Mouse (Mus musculus) G1E (cell line): ENCODE measurements around the gene Sctr. TPM values are rescaled to one million over a fixed set of nuclear protein-coding genes. Genes with fewer than 3 reads are reported as not detected.

Source experiments
- ATAC-seq: 2 replicates; pipeline ENCODE4 v1.8.0; 2016; ENCODE audit warnings: mild to moderate bottlenecking; ENCODE audit not compliant: insufficient number of reproducible peaks, poor library complexity, low FRiP score, severe bottlenecking; ENCODE audit errors: extremely low read depth
- DNase-seq: peaks from one replicate; pipeline ENCODE4 v3.0.0; 2012; ENCODE audit warnings: low spot score
- H3K27me3 ChIP-seq: 2 replicates; pipeline ENCODE4 v1.6.1; 2012; ENCODE audit warnings: mild to moderate bottlenecking, low read length, inconsistent platforms; ENCODE audit not compliant: insufficient read depth
- H3K36me3 ChIP-seq: replicated peaks from 2 replicates; pipeline ENCODE3; 2012; ENCODE audit warnings: mild to moderate bottlenecking, inconsistent platforms
- H3K4me1 ChIP-seq: 2 replicates; pipeline ENCODE4 v1.6.1; 2012; ENCODE audit warnings: low read depth, low read length, inconsistent platforms, mixed read lengths; ENCODE audit not compliant: insufficient read depth
- H3K4me3 ChIP-seq: 2 replicates; pipeline ENCODE4 v1.5.1; 2012; ENCODE audit warnings: low read depth, mild to moderate bottlenecking, inconsistent platforms, low read length, moderate library complexity, mixed read lengths
- H3K9me3 ChIP-seq: replicated peaks from 2 replicates; pipeline ENCODE4 v1.6.1; 2012; ENCODE audit warnings: inconsistent platforms
- CTCF ChIP-seq: IDR thresholded peaks from 2 replicates; pipeline ENCODE4 v1.5.1; 2012; ENCODE audit warnings: low read depth, low read length, inconsistent platforms, mixed read lengths
- GATA1 ChIP-seq: IDR thresholded peaks from 2 replicates; pipeline ENCODE4 v1.6.1; 2012; ENCODE audit warnings: borderline replicate concordance, low read length, inconsistent platforms, mixed read lengths
- GATA2 ChIP-seq: IDR thresholded peaks from 2 replicates; pipeline ENCODE4 v1.6.1; 2012; ENCODE audit warnings: low read depth, low read length, inconsistent platforms, borderline replicate concordance
- POLR2AphosphoS5 ChIP-seq: IDR thresholded peaks from 2 replicates; pipeline ENCODE4 v1.6.1; 2012; ENCODE audit warnings: low read depth, low read length, inconsistent platforms; ENCODE audit not compliant: insufficient replicate concordance
- TAL1 ChIP-seq: conservative IDR thresholded peaks from 2 replicates; pipeline ENCODE4 v1.6.1; 2012; ENCODE audit warnings: low read depth, low read length, inconsistent platforms, mixed read lengths
- polyA plus RNA-seq: library from polyadenylated mRNA; stranded (reverse); fragments of >175 nt; gene quantifications from 2 replicates; pipeline ENCODE4 v1.2.3, GENCODE M21; 2012
- total RNA-seq, 2 experiments: library from RNA; stranded (forward) in 1 of 2; stranded (reverse) in 1 of 2; fragments of 200-1000 nt in 1 of 2; fragments of >200 nt in 1 of 2; fragmentation: Nextera tagmentation in 1 of 2; gene quantifications; 2 replicates each; pipeline ENCODE4 v1.2.3; 2014 to 2017

Sctr gene
- total and polyA plus RNA-seq, 3 experiments, result not detected

- H3K27me3 ChIP-seq, result no peaks in the 10 kb centered on the region; the same call in 1 of the 2 replicates
- DNase-seq, result no peak
- no peak for TF ChIP-seq GATA1
- TF ChIP-seq POLR2AphosphoS5, result no peak
- no peak for TF ChIP-seq GATA2
- TF ChIP-seq CTCF, result no peak
- no peak for TF ChIP-seq TAL1
- no peaks in the 10 kb centered on the region for H3K36me3 ChIP-seq
- no peaks in the 10 kb centered on the region for H3K4me1 ChIP-seq
- ATAC-seq, result no peak
- H3K9me3 ChIP-seq, result no peaks in the 10 kb centered on the region
- H3K4me3 ChIP-seq, result no peak overlapping the region
Observed at GRCm38 (mm10) chr1:120024331-120025049, 17.8 kb downstream of the Sctr start.

- no peaks in the 10 kb centered on the region; the same call in 1 of the 2 replicates for H3K27me3 ChIP-seq
- TF ChIP-seq CTCF (no peak), TAL1 (no peak), POLR2AphosphoS5 (no peak), GATA1 (no peak), GATA2 (no peak)
- ATAC-seq (no peak), DNase-seq (no peak)
- no peak overlapping the region for H3K4me3 ChIP-seq
- H3K36me3 ChIP-seq, result no peaks in the 10 kb centered on the region
- H3K9me3 ChIP-seq, result no peaks in the 10 kb centered on the region
- no peaks in the 10 kb centered on the region for H3K4me1 ChIP-seq
Observed at GRCm38 (mm10) chr1:120025050-120025439, 18.4 kb downstream of the Sctr start.

GRCm38 (mm10) chr1:120027693-120028092 lies 21.0 kb downstream of the Sctr start:
- DNase-seq, result no peak
- no peaks in the 10 kb centered on the region for H3K4me1 ChIP-seq
- TF ChIP-seq CTCF (no peak), GATA1 (no peak), POLR2AphosphoS5 (no peak), TAL1 (no peak), GATA2 (no peak)
- H3K36me3 ChIP-seq, result no peaks in the 10 kb centered on the region
- no peaks in the 10 kb centered on the region; the same call in 1 of the 2 replicates for H3K27me3 ChIP-seq
- ATAC-seq, result no peak
- no peak overlapping the region for H3K4me3 ChIP-seq
- no peaks in the 10 kb centered on the region for H3K9me3 ChIP-seq

- ATAC-seq (no peak), DNase-seq (no peak)
- Histone ChIP-seq H3K4me1 (no peaks in the 10 kb centered on the region), H3K36me3 (no peaks in the 10 kb centered on the region), H3K4me3 (no peak overlapping the region), H3K27me3 (no peaks in the 10 kb centered on the region), H3K9me3 (no peaks in the 10 kb centered on the region)
- TF ChIP-seq GATA1 (no peak), GATA2 (no peak), CTCF (no peak), POLR2AphosphoS5 (no peak), TAL1 (no peak)
Observed at GRCm38 (mm10) chr1:120030474-120030873, 23.8 kb downstream of the Sctr start.

- H3K9me3 ChIP-seq, result no peaks in the 10 kb centered on the region
- peak; percentile 70; the same call in 1 of the 2 replicates for ATAC-seq
Observed at GRCm38 (mm10) chr1:120032804-120033468, 26.2 kb downstream of the Sctr start.

GRCm38 (mm10) chr1:120033469-120033854 lies 26.8 kb downstream of the Sctr start:
- no peak for ATAC-seq
- H3K36me3 ChIP-seq, result no peaks in the 10 kb centered on the region
- H3K27me3 ChIP-seq, result peaks cover 4% of the 10 kb centered on the region; the same call in 1 of the 2 replicates
- no peaks in the 10 kb centered on the region for H3K9me3 ChIP-seq
- no peaks in the 10 kb centered on the region for H3K4me1 ChIP-seq
- DNase-seq, result no peak
- no peak overlapping the region for H3K4me3 ChIP-seq
- TF ChIP-seq TAL1 (no peak), GATA1 (no peak), POLR2AphosphoS5 (no peak), GATA2 (no peak), CTCF (no peak)

More at GRCm38 (mm10) chr1:120032804-120033468, 26.2 kb downstream of the Sctr start:
- H3K4me1 ChIP-seq, result no peaks in the 10 kb centered on the region
- DNase-seq, result peak; percentile 35
- peaks cover 4% of the 10 kb centered on the region; the same call in 1 of the 2 replicates for H3K27me3 ChIP-seq
- H3K36me3 ChIP-seq, result no peaks in the 10 kb centered on the region
- no peak overlapping the region for H3K4me3 ChIP-seq
- peak; percentile 85 for TF ChIP-seq CTCF
- no peak for TF ChIP-seq POLR2AphosphoS5
